Mouse (Mus musculus): ENCODE data around the gene Gm20388. TPM values are rescaled to one million over a fixed set of nuclear protein-coding genes. Genes with fewer than 3 reads are reported as not detected.
A peak's percentile ranks its signal among the peaks of the same experiment; 100 is the strongest.

The Gm20388 gene
- polyA plus RNA-seq, 1 experiment from 2014 or later: not detected

- TF ChIP-seq CTCF (IDR thresholded peaks at IDR 0.05; ENCODE audit: low read depth) (no peak), EP300 (optimal IDR thresholded peaks at IDR 0.05) (no peak)
- no peaks in the 10 kb centered on the region for H3K4me1 ChIP-seq (replicated peaks; ENCODE audit: control insufficient read depth, insufficient read depth)
- WGBS: 71% methylated on average over 4 of the region's 4 CpGs
- no peak overlapping the region for H3K9ac ChIP-seq (ENCODE audit: low read length)
- H3K27me3 ChIP-seq (ENCODE audit: control insufficient read depth, insufficient read depth, low read length): no peaks in the 10 kb centered on the region
- H3K36me3 ChIP-seq (ENCODE audit: control insufficient read depth, insufficient read depth, low read length): no peaks in the 10 kb centered on the region
- H3K4me2 ChIP-seq (replicated peaks; ENCODE audit: low read depth): no peak overlapping the region
- no peak overlapping the region for H3K4me3 ChIP-seq (ENCODE audit: low read depth, low read length)
- H3K27ac ChIP-seq (replicated peaks): no peak overlapping the region
- no peaks in the 10 kb centered on the region for H3K9me3 ChIP-seq (ENCODE audit: control insufficient read depth, low read length)
- no peak for DNase-seq (ENCODE audit: low spot score)
- ATAC-seq (ENCODE audit: low FRiP score, low TSS enrichment): no peak
Measured at GRCm38 (mm10) chr8:122187271-122187670, 2276.6 kb downstream of the Gm20388 start.

- H3K9me3 ChIP-seq (ENCODE audit: control insufficient read depth, low read length): no peaks in the 10 kb centered on the region
- H3K27ac ChIP-seq (replicated peaks): no peak overlapping the region
- WGBS: 51% methylated on average over 16 of the region's 16 CpGs
- ATAC-seq (ENCODE audit: low FRiP score, low TSS enrichment) (0 out of 2 replicates have a peak, but pooled peaks have one; percentile 34), DNase-seq (ENCODE audit: low spot score) (peak; percentile 40)
- H3K27me3 ChIP-seq (ENCODE audit: control insufficient read depth, insufficient read depth, low read length): no peaks in the 10 kb centered on the region
- H3K4me2 ChIP-seq (replicated peaks; ENCODE audit: low read depth): no peak overlapping the region
- TF ChIP-seq EP300 (optimal IDR thresholded peaks at IDR 0.05): no peak
- no peak for TF ChIP-seq CTCF (IDR thresholded peaks at IDR 0.05; ENCODE audit: low read depth)
- no peak overlapping the region for H3K4me3 ChIP-seq (ENCODE audit: low read depth, low read length)
- no peaks in the 10 kb centered on the region; the same call in 1 of the 2 replicates for H3K4me1 ChIP-seq (replicated peaks; ENCODE audit: control insufficient read depth, insufficient read depth)
- no peak overlapping the region for H3K9ac ChIP-seq (ENCODE audit: low read length)
- no peaks in the 10 kb centered on the region for H3K36me3 ChIP-seq (ENCODE audit: control insufficient read depth, insufficient read depth, low read length)
Measured at GRCm38 (mm10) chr8:122190349-122191053, 2279.9 kb downstream of the Gm20388 start.

- Histone ChIP-seq H3K4me3 (ENCODE audit: low read depth, low read length) (no peak overlapping the region), H3K27me3 (ENCODE audit: control insufficient read depth, insufficient read depth, low read length) (no peaks in the 10 kb centered on the region), H3K9ac (ENCODE audit: low read length) (no peak overlapping the region), H3K36me3 (ENCODE audit: control insufficient read depth, insufficient read depth, low read length) (no peaks in the 10 kb centered on the region), H3K9me3 (ENCODE audit: control insufficient read depth, low read length) (no peaks in the 10 kb centered on the region), H3K4me1 (replicated peaks; ENCODE audit: control insufficient read depth, insufficient read depth) (no peaks in the 10 kb centered on the region; the same call in 1 of the 2 replicates), H3K27ac (replicated peaks) (no peak overlapping the region), H3K4me2 (replicated peaks; ENCODE audit: low read depth) (no peak overlapping the region)
- TF ChIP-seq EP300 (optimal IDR thresholded peaks at IDR 0.05) (no peak), CTCF (IDR thresholded peaks at IDR 0.05; ENCODE audit: low read depth) (no peak)
- ATAC-seq (ENCODE audit: low FRiP score, low TSS enrichment) (no peak), DNase-seq (ENCODE audit: low spot score) (no peak)
- 71% methylated on average over 8 of the region's 8 CpGs for WGBS
Measured at GRCm38 (mm10) chr8:122191054-122191376, 2280.4 kb downstream of the Gm20388 start.

DNA sequence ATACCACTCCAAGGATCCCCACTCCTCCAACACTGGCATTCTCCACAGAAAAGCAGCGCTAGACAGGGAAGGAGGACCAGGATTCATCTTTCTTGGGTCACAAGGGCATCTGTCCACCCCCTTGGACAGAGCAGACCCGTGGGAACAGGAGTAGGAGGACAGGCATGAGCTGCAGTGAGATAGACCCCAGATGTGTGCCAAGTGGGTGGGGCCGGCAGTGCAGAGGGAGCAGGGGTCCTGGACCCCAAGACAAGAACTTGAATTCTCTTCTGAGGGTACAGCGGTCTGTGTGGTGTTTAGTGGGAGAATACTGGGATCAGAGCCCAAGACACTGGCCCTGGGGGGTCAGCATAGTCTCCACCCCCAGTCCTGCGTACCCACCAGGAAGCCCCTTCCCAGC is 2282.1 kb downstream of the Gm20388 start:
- no peaks in the 10 kb centered on the region; the same call in 1 of the 2 replicates for H3K4me1 ChIP-seq (replicated peaks; ENCODE audit: control insufficient read depth, insufficient read depth)
- WGBS: 65% methylated on average over 5 of the region's 5 CpGs

DNA sequence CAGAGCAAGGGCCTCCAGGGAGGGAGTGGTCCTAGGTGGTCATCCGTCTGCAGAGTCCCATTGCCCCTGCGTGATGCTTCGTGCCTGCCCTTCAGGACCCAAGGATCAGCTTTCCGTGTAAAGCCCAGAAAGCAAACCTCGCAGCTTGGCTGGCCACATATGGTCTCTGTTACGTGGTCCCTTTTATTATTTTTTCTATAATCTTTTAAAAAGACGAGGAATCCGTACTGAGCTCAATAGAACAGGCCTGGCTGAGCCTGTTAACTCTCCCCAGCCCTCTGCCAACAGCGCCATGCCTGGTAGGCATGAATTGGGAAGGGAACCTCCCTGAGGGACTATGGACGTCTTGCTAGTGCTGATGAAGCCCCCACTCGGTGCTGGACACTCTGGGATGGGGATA is 2282.9 kb downstream of the Gm20388 start:
- H3K27ac ChIP-seq (replicated peaks): no peak overlapping the region
- H3K4me1 ChIP-seq (replicated peaks; ENCODE audit: control insufficient read depth, insufficient read depth): no peaks in the 10 kb centered on the region; the same call in 1 of the 2 replicates
- no peaks in the 10 kb centered on the region for H3K27me3 ChIP-seq (ENCODE audit: control insufficient read depth, insufficient read depth, low read length)
- 67% methylated on average over 11 of the region's 11 CpGs for WGBS
- no peak overlapping the region for H3K4me3 ChIP-seq (ENCODE audit: low read depth, low read length)
- no peak overlapping the region for H3K4me2 ChIP-seq (replicated peaks; ENCODE audit: low read depth)
- DNase-seq (ENCODE audit: low spot score): no peak
- no peaks in the 10 kb centered on the region for H3K9me3 ChIP-seq (ENCODE audit: control insufficient read depth, low read length)
- H3K9ac ChIP-seq (ENCODE audit: low read length): no peak overlapping the region
- no peak for TF ChIP-seq EP300 (optimal IDR thresholded peaks at IDR 0.05)
- TF ChIP-seq CTCF (IDR thresholded peaks at IDR 0.05; ENCODE audit: low read depth): no peak
- H3K36me3 ChIP-seq (ENCODE audit: control insufficient read depth, insufficient read depth, low read length): no peaks in the 10 kb centered on the region
- ATAC-seq (ENCODE audit: low FRiP score, low TSS enrichment): no peak

More for the DNA sequence above, 2282.1 kb downstream of the Gm20388 start:
- H3K9me3 ChIP-seq (ENCODE audit: control insufficient read depth, low read length): no peaks in the 10 kb centered on the region
- H3K36me3 ChIP-seq (ENCODE audit: control insufficient read depth, insufficient read depth, low read length): no peaks in the 10 kb centered on the region
- no peak overlapping the region for H3K4me2 ChIP-seq (replicated peaks; ENCODE audit: low read depth)
- no peaks in the 10 kb centered on the region for H3K27me3 ChIP-seq (ENCODE audit: control insufficient read depth, insufficient read depth, low read length)
- no peak overlapping the region for H3K4me3 ChIP-seq (ENCODE audit: low read depth, low read length)
- no peak overlapping the region for H3K27ac ChIP-seq (replicated peaks)
- no peak for DNase-seq (ENCODE audit: low spot score)
- ATAC-seq (ENCODE audit: low FRiP score, low TSS enrichment): no peak
- TF ChIP-seq EP300 (optimal IDR thresholded peaks at IDR 0.05): no peak
- TF ChIP-seq CTCF (IDR thresholded peaks at IDR 0.05; ENCODE audit: low read depth): no peak
- no peak overlapping the region for H3K9ac ChIP-seq (ENCODE audit: low read length)

GRCm38 (mm10) chr8:122194396-122194795 is 2283.8 kb downstream of the Gm20388 start:
- H3K4me1 ChIP-seq (replicated peaks; ENCODE audit: control insufficient read depth, insufficient read depth): no peaks in the 10 kb centered on the region; the same call in 1 of the 2 replicates
- no peaks in the 10 kb centered on the region for H3K27me3 ChIP-seq (ENCODE audit: control insufficient read depth, insufficient read depth, low read length)
- no peaks in the 10 kb centered on the region for H3K36me3 ChIP-seq (ENCODE audit: control insufficient read depth, insufficient read depth, low read length)
- WGBS: 39% methylated on average over 8 of the region's 8 CpGs
- no peak overlapping the region for H3K27ac ChIP-seq (replicated peaks)
- ATAC-seq (ENCODE audit: low FRiP score, low TSS enrichment): no peak
- H3K9me3 ChIP-seq (ENCODE audit: control insufficient read depth, low read length): no peaks in the 10 kb centered on the region
- DNase-seq (ENCODE audit: low spot score): no peak
- no peak overlapping the region for H3K4me2 ChIP-seq (replicated peaks; ENCODE audit: low read depth)
- no peak overlapping the region for H3K9ac ChIP-seq (ENCODE audit: low read length)
- no peak overlapping the region for H3K4me3 ChIP-seq (ENCODE audit: low read depth, low read length)
- TF ChIP-seq EP300 (optimal IDR thresholded peaks at IDR 0.05): no peak
- no peak for TF ChIP-seq CTCF (IDR thresholded peaks at IDR 0.05; ENCODE audit: low read depth)
